Mouse (Mus musculus): ENCODE measurements around the gene Wwc2.
A peak's percentile ranks its signal among the peaks of the same experiment; 100 is the strongest.

Wwc2 gene

GRCm38 (mm10) chr8:47905256-47905655 is 85.5 kb downstream of the Wwc2 start:
- no peak for DNase-seq (ENCODE audit: low read depth, low spot score)

GRCm38 (mm10) chr8:47904004-47904403 is 86.7 kb downstream of the Wwc2 start:
- DNase-seq (ENCODE audit: low read depth, low spot score): no peak

GRCm38 (mm10) chr8:47902704-47903103 is 88.0 kb downstream of the Wwc2 start:
- no peak for DNase-seq (ENCODE audit: low read depth, low spot score)

- no peak for DNase-seq (ENCODE audit: low read depth, low spot score)
These were observed 90.4 kb downstream of the Wwc2 start for GRCm38 (mm10) chr8:47900361-47900760.

- no peak for DNase-seq (ENCODE audit: low read depth, low spot score)
These were observed 90.8 kb downstream of the Wwc2 start for GRCm38 (mm10) chr8:47899891-47900290.

GRCm38 (mm10) chr8:47892419-47892818 is 98.3 kb downstream of the Wwc2 start:
- DNase-seq (ENCODE audit: low read depth, low spot score): no peak

- no peak for DNase-seq (ENCODE audit: low read depth, low spot score)
These were observed 99.1 kb downstream of the Wwc2 start for GRCm38 (mm10) chr8:47891641-47892040.

- DNase-seq (ENCODE audit: low read depth, low spot score): no peak
These were observed 99.9 kb downstream of the Wwc2 start for GRCm38 (mm10) chr8:47890814-47891210.

- DNase-seq (ENCODE audit: low read depth, low spot score): no peak
These were observed 100.5 kb downstream of the Wwc2 start for GRCm38 (mm10) chr8:47889936-47890813.

- no peak for DNase-seq (ENCODE audit: low read depth, low spot score)
These were observed 101.7 kb downstream of the Wwc2 start for GRCm38 (mm10) chr8:47888841-47889570.

- no peak for DNase-seq (ENCODE audit: low read depth, low spot score)
These were observed 106.4 kb downstream of the Wwc2 start for GRCm38 (mm10) chr8:47884306-47884705.

- no peak for DNase-seq (ENCODE audit: low read depth, low spot score)
These were observed 107.0 kb downstream of the Wwc2 start for GRCm38 (mm10) chr8:47883739-47884138.

GRCm38 (mm10) chr8:47878516-47878915 is 112.2 kb downstream of the Wwc2 start:
- no peak for DNase-seq (ENCODE audit: low read depth, low spot score)

GRCm38 (mm10) chr8:47875865-47876264 is 114.9 kb downstream of the Wwc2 start:
- no peak for DNase-seq (ENCODE audit: low read depth, low spot score)

GRCm38 (mm10) chr8:47874497-47875178 is 116.1 kb downstream of the Wwc2 start:
- DNase-seq (ENCODE audit: low read depth, low spot score): no peak

- peak; percentile 71 for DNase-seq (ENCODE audit: low read depth, low spot score)
These were observed 118.2 kb downstream of the Wwc2 start for GRCm38 (mm10) chr8:47872361-47873107.

- peak; percentile 77 for DNase-seq (ENCODE audit: low read depth, low spot score)
These were observed 123.7 kb downstream of the Wwc2 start for GRCm38 (mm10) chr8:47867067-47867466.

- DNase-seq (ENCODE audit: low read depth, low spot score): no peak
These were observed 124.2 kb downstream of the Wwc2 start for GRCm38 (mm10) chr8:47866568-47866967.

- no peak for DNase-seq (ENCODE audit: low read depth, low spot score)
These were observed 131.5 kb downstream of the Wwc2 start for GRCm38 (mm10) chr8:47859259-47859658.

GRCm38 (mm10) chr8:47853356-47853755 is 137.4 kb downstream of the Wwc2 start:
- DNase-seq (ENCODE audit: low read depth, low spot score): no peak

GRCm38 (mm10) chr8:47852737-47853136 is 138.0 kb downstream of the Wwc2 start:
- DNase-seq (ENCODE audit: low read depth, low spot score): no peak

All from ES-CJ7 (cell line).